Mouse (Mus musculus): ENCODE data around the gene Nanp.

The Nanp gene

DNA sequence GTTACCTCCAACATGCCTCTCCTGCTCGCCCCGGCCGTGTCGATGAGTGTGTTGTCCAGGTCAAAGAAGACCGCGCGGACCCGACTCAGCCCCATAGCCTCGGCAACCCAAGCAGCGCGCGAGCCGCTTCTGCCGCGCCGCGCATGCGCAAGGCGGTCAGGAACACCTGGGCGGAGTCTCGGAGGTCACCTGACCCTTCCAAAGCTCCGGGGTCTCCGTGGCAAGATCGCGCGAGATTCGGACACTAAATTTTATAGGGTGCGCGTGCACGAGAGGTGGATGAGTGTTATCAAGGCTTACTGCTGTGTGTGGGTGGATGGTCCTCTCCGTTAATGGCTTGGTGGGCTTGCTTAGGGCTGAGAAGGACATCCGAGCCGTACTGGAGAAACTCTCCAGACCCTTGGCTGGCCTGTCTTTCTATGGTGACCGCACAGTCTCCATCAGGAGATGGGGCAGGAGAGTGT, at the start of gene Nanp, which contains the start of gene Ninl:
Gene Nanp (minus strand): TSS at position 167 of the 464 bp plus-strand sequence.
Gene Ninl (minus strand): TSS at position 151 of the 464 bp plus-strand sequence.
- no peaks in the 10 kb centered on the region for H3K27me3 ChIP-seq (ENCODE audit: control insufficient read depth, insufficient read depth, low read length, poor library complexity, severe bottlenecking)
- H3K36me3 ChIP-seq (ENCODE audit: control insufficient read depth, insufficient read depth, low read length, poor library complexity, severe bottlenecking): no peaks in the 10 kb centered on the region
- DNase-seq (ENCODE audit: low read depth, low spot score): peak; percentile 96

DNA sequence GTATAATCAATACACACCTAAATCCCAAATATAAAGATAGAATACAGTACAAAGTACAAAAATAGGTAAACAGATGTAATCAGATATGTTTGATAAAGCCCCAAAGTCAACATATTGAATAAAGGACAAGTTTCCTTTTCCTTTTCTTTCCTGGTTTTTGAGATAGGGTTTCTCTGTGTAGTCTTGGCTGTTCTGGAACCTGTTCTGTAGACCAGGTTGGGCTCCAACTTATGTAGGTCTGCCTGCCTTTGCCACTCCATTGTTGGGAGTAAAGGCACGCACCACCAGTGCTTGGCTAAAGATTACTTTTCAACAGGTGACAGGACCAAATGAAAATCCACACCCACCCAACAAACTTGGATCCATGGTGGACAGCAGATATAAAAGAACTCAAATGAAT, 17.4 kb upstream of the Nanp start:
- no peak for DNase-seq (ENCODE audit: low read depth, low spot score)
- no peaks in the 10 kb centered on the region for H3K27me3 ChIP-seq (ENCODE audit: control insufficient read depth, insufficient read depth, low read length, poor library complexity, severe bottlenecking)
- no peaks in the 10 kb centered on the region for H3K36me3 ChIP-seq (ENCODE audit: control insufficient read depth, insufficient read depth, low read length, poor library complexity, severe bottlenecking)

GRCm38 (mm10) chr2:151040411-151040810, 1.2 kb upstream of the Nanp start:
- Histone ChIP-seq H3K36me3 (ENCODE audit: control insufficient read depth, insufficient read depth, low read length, poor library complexity, severe bottlenecking) (no peaks in the 10 kb centered on the region), H3K27me3 (ENCODE audit: control insufficient read depth, insufficient read depth, low read length, poor library complexity, severe bottlenecking) (no peaks in the 10 kb centered on the region)
- no peak for DNase-seq (ENCODE audit: low read depth, low spot score)

GRCm38 (mm10) chr2:151039726-151040125, 528 bp upstream of the Nanp start:
- no peak for DNase-seq (ENCODE audit: low read depth, low spot score)
- Histone ChIP-seq H3K36me3 (ENCODE audit: control insufficient read depth, insufficient read depth, low read length, poor library complexity, severe bottlenecking) (no peaks in the 10 kb centered on the region), H3K27me3 (ENCODE audit: control insufficient read depth, insufficient read depth, low read length, poor library complexity, severe bottlenecking) (no peaks in the 10 kb centered on the region)

DNA sequence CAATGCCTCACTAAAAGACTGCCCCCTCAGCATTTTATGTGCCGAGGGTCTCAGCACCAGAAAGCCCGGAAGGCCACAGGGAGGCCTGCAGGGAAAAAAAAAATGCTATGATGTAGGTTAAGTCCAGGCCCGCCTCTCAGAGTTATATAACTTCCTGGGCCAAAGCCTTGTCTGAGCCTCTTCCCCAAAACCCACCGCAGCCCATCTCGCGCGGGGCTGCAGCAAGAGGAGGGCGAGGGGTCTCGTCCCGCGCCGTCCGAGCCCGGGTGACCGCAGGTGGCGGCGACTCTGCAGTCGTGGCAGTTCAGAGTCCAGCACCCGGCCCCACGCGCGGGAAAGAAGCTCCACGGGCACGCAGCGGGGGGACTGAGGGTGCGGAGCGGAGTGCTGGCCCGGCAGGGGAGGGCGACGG, 381 bp downstream of the Nanp start:
- H3K36me3 ChIP-seq (ENCODE audit: control insufficient read depth, insufficient read depth, low read length, poor library complexity, severe bottlenecking): no peaks in the 10 kb centered on the region
- no peak for DNase-seq (ENCODE audit: low read depth, low spot score)
- no peaks in the 10 kb centered on the region for H3K27me3 ChIP-seq (ENCODE audit: control insufficient read depth, insufficient read depth, low read length, poor library complexity, severe bottlenecking)

- H3K27me3 ChIP-seq (ENCODE audit: control insufficient read depth, insufficient read depth, low read length, poor library complexity, severe bottlenecking): no peaks in the 10 kb centered on the region
- peak; percentile 5 for DNase-seq (ENCODE audit: low read depth, low spot score)
- H3K36me3 ChIP-seq (ENCODE audit: control insufficient read depth, insufficient read depth, low read length, poor library complexity, severe bottlenecking): no peaks in the 10 kb centered on the region
These were observed 1.2 kb downstream of the Nanp start for GRCm38 (mm10) chr2:151037876-151038552.

DNA sequence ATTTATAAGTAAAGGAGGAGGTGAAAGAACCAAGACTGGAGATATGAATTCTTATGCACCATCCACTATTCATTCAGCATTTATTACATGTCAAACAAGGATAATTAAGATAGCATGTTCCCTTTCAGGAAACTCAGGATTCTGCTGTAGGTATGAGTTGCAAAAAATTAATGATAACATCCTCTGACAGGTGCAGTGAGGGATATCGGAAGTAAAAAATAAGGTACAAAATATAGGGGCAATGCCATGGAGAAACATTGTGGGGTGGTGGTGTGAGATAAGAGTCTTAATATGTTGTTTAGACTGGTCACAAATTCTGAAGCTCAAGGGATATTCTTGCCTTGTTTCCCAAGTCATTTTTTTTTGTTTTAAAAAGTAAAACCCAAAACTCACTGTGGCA, 1.9 kb downstream of the Nanp start:
- no peak for DNase-seq (ENCODE audit: low read depth, low spot score)
- H3K36me3 ChIP-seq (ENCODE audit: control insufficient read depth, insufficient read depth, low read length, poor library complexity, severe bottlenecking): no peaks in the 10 kb centered on the region
- no peaks in the 10 kb centered on the region for H3K27me3 ChIP-seq (ENCODE audit: control insufficient read depth, insufficient read depth, low read length, poor library complexity, severe bottlenecking)

GRCm38 (mm10) chr2:151036721-151037120, 2.5 kb downstream of the Nanp start:
- no peaks in the 10 kb centered on the region for H3K27me3 ChIP-seq (ENCODE audit: control insufficient read depth, insufficient read depth, low read length, poor library complexity, severe bottlenecking)

DNA sequence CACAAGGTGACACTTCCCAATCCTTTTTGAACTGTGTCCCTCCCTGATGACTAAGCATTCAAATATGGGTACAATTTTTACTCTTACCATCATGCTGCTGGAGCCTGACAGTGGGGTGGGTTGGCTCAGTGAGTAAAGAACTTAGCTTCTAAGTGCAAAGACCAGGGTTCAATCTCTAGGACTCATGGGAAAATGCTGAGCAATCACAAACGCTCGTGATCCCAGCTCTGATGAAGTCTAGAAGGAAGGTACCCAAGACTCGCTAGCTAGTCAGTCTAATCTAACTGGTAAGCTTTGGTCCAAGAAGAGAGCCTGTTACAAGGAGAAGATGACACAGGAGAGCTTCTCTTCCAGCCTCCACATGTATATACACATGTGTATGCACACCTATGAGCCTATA, 4.8 kb downstream of the Nanp start:
- 0 out of 2 replicates have a peak, but pooled peaks cover under 1% of the 10 kb centered on the region for H3K36me3 ChIP-seq (ENCODE audit: control insufficient read depth, insufficient read depth, low read length, poor library complexity, severe bottlenecking)
- no peaks in the 10 kb centered on the region for H3K27me3 ChIP-seq (ENCODE audit: control insufficient read depth, insufficient read depth, low read length, poor library complexity, severe bottlenecking)
- DNase-seq (ENCODE audit: low read depth, low spot score): no peak

More at GRCm38 (mm10) chr2:151036721-151037120, 2.5 kb downstream of the Nanp start:
- no peaks in the 10 kb centered on the region for H3K36me3 ChIP-seq (ENCODE audit: control insufficient read depth, insufficient read depth, low read length, poor library complexity, severe bottlenecking)
- no peak for DNase-seq (ENCODE audit: low read depth, low spot score)

DNA sequence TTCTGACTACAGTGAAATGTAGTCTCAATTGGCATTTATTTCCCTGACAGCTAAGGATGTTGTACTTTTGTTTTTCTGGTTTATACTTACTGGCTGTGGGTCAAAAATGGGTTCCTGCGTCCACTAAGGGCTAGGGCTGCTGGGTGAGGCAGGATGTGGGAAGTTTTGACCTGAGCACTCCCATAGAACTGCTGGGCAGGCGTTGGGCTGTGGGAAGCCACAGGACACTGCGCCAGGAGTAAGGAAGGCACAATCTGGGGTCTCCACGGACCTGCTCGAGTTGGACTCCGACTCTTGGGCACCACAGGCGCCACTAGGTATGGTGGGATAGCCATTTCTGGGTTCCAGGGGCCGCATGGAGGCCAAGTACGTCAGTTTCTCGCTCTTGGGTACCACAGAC, 18.0 kb downstream of the Nanp start:
- DNase-seq (ENCODE audit: low read depth, low spot score): no peak
- H3K27me3 ChIP-seq (ENCODE audit: control insufficient read depth, insufficient read depth, low read length, poor library complexity, severe bottlenecking): peaks cover 1% of the 10 kb centered on the region; the same call in 1 of the 2 replicates
- no peaks in the 10 kb centered on the region for H3K36me3 ChIP-seq (ENCODE audit: control insufficient read depth, insufficient read depth, low read length, poor library complexity, severe bottlenecking)

DNA sequence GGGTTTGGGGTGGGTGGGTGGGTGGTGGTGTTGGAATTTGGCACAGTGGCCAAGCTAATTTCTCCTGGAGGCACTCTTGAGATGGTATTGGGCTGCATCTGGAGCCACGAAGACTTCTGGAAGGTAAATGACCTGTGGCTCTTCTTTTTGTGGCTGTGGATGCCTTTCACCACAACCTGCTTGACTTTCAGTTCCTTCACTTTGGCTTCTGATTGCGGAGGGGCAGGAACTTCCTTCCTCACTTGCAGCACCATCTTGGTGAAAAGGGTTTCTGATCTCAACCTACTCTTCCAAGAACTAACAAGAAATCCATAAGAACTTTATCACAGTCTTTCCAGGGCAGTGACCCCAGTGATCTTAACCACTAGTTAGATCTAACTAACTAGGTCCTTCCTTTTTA, 23.9 kb downstream of the Nanp start:
- DNase-seq (ENCODE audit: low read depth, low spot score): no peak
- Histone ChIP-seq H3K27me3 (ENCODE audit: control insufficient read depth, insufficient read depth, low read length, poor library complexity, severe bottlenecking) (peaks cover 1% of the 10 kb centered on the region; the same call in 1 of the 2 replicates), H3K36me3 (ENCODE audit: control insufficient read depth, insufficient read depth, low read length, poor library complexity, severe bottlenecking) (no peaks in the 10 kb centered on the region)

- Histone ChIP-seq H3K36me3 (ENCODE audit: control insufficient read depth, insufficient read depth, low read length, poor library complexity, severe bottlenecking) (no peaks in the 10 kb centered on the region), H3K27me3 (ENCODE audit: control insufficient read depth, insufficient read depth, low read length, poor library complexity, severe bottlenecking) (peaks cover 4% of the 10 kb centered on the region; the same call in 1 of the 2 replicates)
- no peak for DNase-seq (ENCODE audit: low read depth, low spot score)
These were observed 27.9 kb downstream of the Nanp start for GRCm38 (mm10) chr2:151011273-151011672.

GRCm38 (mm10) chr2:151009515-151010085, 29.6 kb downstream of the Nanp start:
- H3K36me3 ChIP-seq (ENCODE audit: control insufficient read depth, insufficient read depth, low read length, poor library complexity, severe bottlenecking): no peaks in the 10 kb centered on the region
- H3K27me3 ChIP-seq (ENCODE audit: control insufficient read depth, insufficient read depth, low read length, poor library complexity, severe bottlenecking): peaks cover 4% of the 10 kb centered on the region; the same call in 1 of the 2 replicates
- DNase-seq (ENCODE audit: low read depth, low spot score): no peak

DNA sequence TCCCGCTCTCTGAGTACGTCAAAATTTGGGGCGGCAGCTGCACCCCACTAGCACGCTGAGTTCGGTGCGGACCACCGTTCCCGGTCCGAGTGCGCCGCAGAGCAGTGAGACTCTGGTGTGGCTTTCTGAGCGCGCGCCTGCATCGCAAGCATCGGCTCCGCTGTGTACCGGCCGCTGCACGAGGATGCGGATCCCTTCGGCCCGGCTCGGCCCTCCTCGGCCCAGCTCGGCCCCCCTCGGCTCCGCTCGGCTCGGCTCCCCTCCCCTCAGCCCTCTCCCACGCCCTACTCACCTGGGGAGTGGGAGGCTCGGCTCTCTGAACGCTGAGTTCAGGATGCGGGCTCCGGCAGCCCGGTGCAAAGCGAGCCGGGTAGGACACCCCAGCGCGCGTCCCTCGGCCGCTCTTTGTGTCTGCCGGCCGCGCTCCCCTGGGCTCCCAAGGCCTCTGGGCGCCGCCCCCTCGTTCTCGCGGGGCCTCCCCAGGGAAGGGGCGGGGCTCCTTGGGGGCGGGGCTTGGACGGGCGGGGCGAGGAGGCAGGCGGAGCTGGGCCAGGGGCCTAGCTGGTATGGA, 30.2 kb downstream of the Nanp start:
- DNase-seq (ENCODE audit: low read depth, low spot score): peak; percentile 46
- Histone ChIP-seq H3K36me3 (ENCODE audit: control insufficient read depth, insufficient read depth, low read length, poor library complexity, severe bottlenecking) (no peaks in the 10 kb centered on the region), H3K27me3 (ENCODE audit: control insufficient read depth, insufficient read depth, low read length, poor library complexity, severe bottlenecking) (peaks cover 4% of the 10 kb centered on the region; the same call in 1 of the 2 replicates)

- DNase-seq (ENCODE audit: low read depth, low spot score): peak; percentile 5
- Histone ChIP-seq H3K27me3 (ENCODE audit: control insufficient read depth, insufficient read depth, low read length, poor library complexity, severe bottlenecking) (peaks cover 4% of the 10 kb centered on the region; the same call in 1 of the 2 replicates), H3K36me3 (ENCODE audit: control insufficient read depth, insufficient read depth, low read length, poor library complexity, severe bottlenecking) (no peaks in the 10 kb centered on the region)
These were observed 30.7 kb downstream of the Nanp start for GRCm38 (mm10) chr2:151008517-151008932.

Measured in splenic B cell, adult 2 months (primary cell).